Comparison of ENCODE assay signal across 12 mouse cellular contexts in genomic region chr7:134320979-134321378, GRCm38 (mm10).
DNase-seq lines count a peak whose midpoint lies in the region; ATAC-seq and TF ChIP-seq lines count a peak whose summit lies in the region.
"Had no signal": no experiment of that assay in that cellular context is flagged by ENCODE, and none has a peak within 500 bp of the region (broad histone marks: within the 10 kb centered on the region; RNA-seq: fewer than 3 reads in every experiment).

No protein-coding gene starts in this region.

- H3K27ac ChIP-seq in kidney, postnatal 0 days = no peak overlapping the region
- no peak overlapping the region for H3K27ac ChIP-seq in midbrain, embryonic 14.5 days (replicated peaks; ENCODE audit: low read depth, low read length)
- no peak overlapping the region for H3K27ac ChIP-seq in midbrain, embryonic 15.5 days
- H3K27ac ChIP-seq: heart, embryonic 10.5 days; hindbrain, embryonic 10.5 days; liver, embryonic 15.5 days had no signal

- H3K27me3 ChIP-seq in kidney, postnatal 0 days (ENCODE audit: insufficient read depth, low read length) = no peaks in the 10 kb centered on the region
- H3K27me3 ChIP-seq in midbrain, embryonic 14.5 days (ENCODE audit: control insufficient read depth, insufficient read depth, low read length) = no peaks in the 10 kb centered on the region
- no peaks in the 10 kb centered on the region; the same call in 1 of the 2 replicates for H3K27me3 ChIP-seq in midbrain, embryonic 15.5 days (replicated peaks)
- H3K27me3 ChIP-seq: liver, embryonic 15.5 days had no signal

- H3K4me3 ChIP-seq in kidney, postnatal 0 days (replicated peaks; ENCODE audit: low read depth, low read length) = no peak overlapping the region
- H3K4me3 ChIP-seq in midbrain, embryonic 14.5 days (replicated peaks; ENCODE audit: low read depth, low read length) = no peak overlapping the region
- no peak overlapping the region for H3K4me3 ChIP-seq in midbrain, embryonic 15.5 days
- H3K4me3 ChIP-seq: heart, embryonic 10.5 days; hindbrain, embryonic 10.5 days; liver, embryonic 15.5 days had no signal

- WGBS in kidney, postnatal 0 days = 71% methylated on average over 10 of the region's 10 CpGs
- WGBS in midbrain, embryonic 14.5 days = 33% methylated on average over 10 of the region's 10 CpGs
- 30% methylated on average over 10 of the region's 10 CpGs for WGBS in midbrain, embryonic 15.5 days

- peak; percentile 9 to 29 for DNase-seq in cerebellum, postnatal 14 days
- no peak for DNase-seq in cerebellum, adult 8-10 months
- DNase-seq in kidney, postnatal 0 days (ENCODE audit: low spot score) = no peak
- no peak for DNase-seq in kidney, postnatal 10 days
- DNase-seq in midbrain, embryonic 14.5 days = peak; percentile 74
- DNase-seq in right cerebral cortex, postnatal 4 days = peak; percentile 13
- no peak for DNase-seq in kidney, adult 9 months
- DNase-seq: thymus, postnatal 4 days had no signal

- no peaks in the 10 kb centered on the region for H3K36me3 ChIP-seq in kidney, postnatal 0 days (ENCODE audit: insufficient read depth, low read length)
- no peaks in the 10 kb centered on the region for H3K36me3 ChIP-seq in midbrain, embryonic 14.5 days (ENCODE audit: control insufficient read depth, insufficient read depth, low read length)
- H3K36me3 ChIP-seq in midbrain, embryonic 15.5 days (replicated peaks) = no peaks in the 10 kb centered on the region
- H3K36me3 ChIP-seq: heart, embryonic 10.5 days; hindbrain, embryonic 10.5 days; liver, embryonic 15.5 days had no signal

- no peaks in the 10 kb centered on the region for H3K4me1 ChIP-seq in kidney, postnatal 0 days (replicated peaks; ENCODE audit: insufficient read depth, low read length)
- 0 out of 2 replicates have a peak, but pooled peaks cover 3% of the 10 kb centered on the region for H3K4me1 ChIP-seq in midbrain, embryonic 14.5 days (ENCODE audit: control insufficient read depth, insufficient read depth, low read length)
- 0 out of 2 replicates have a peak, but pooled peaks cover 4% of the 10 kb centered on the region for H3K4me1 ChIP-seq in midbrain, embryonic 15.5 days
- H3K4me1 ChIP-seq: heart, embryonic 10.5 days; hindbrain, embryonic 10.5 days; liver, embryonic 15.5 days had no signal

- no peaks in the 10 kb centered on the region for H3K9me3 ChIP-seq in kidney, postnatal 0 days (replicated peaks; ENCODE audit: low read length)
- H3K9me3 ChIP-seq in midbrain, embryonic 14.5 days (ENCODE audit: control insufficient read depth, low read length) = no peaks in the 10 kb centered on the region
- no peaks in the 10 kb centered on the region for H3K9me3 ChIP-seq in midbrain, embryonic 15.5 days
- H3K9me3 ChIP-seq: heart, embryonic 10.5 days; hindbrain, embryonic 10.5 days; liver, embryonic 15.5 days had no signal

- no peak overlapping the region for H3K4me2 ChIP-seq in kidney, postnatal 0 days (ENCODE audit: low read length)
- no peak overlapping the region for H3K4me2 ChIP-seq in midbrain, embryonic 14.5 days (ENCODE audit: low read length)
- H3K4me2 ChIP-seq in midbrain, embryonic 15.5 days = no peak overlapping the region
- H3K4me2 ChIP-seq: liver, embryonic 15.5 days had no signal

- TF ChIP-seq CTCF in kidney, postnatal 0 days (IDR thresholded peaks at IDR 0.05; ENCODE audit: low read depth) = peak; percentile 43

- H3K9ac ChIP-seq in kidney, postnatal 0 days (ENCODE audit: low read depth, low read length) = no peak overlapping the region
- H3K9ac ChIP-seq in midbrain, embryonic 14.5 days (replicated peaks; ENCODE audit: low read length) = no peak overlapping the region
- H3K9ac ChIP-seq in midbrain, embryonic 15.5 days = no peak overlapping the region
- H3K9ac ChIP-seq: liver, embryonic 15.5 days had no signal

- no peak for ATAC-seq in kidney, postnatal 0 days (replicated peaks; ENCODE audit: low FRiP score, low read depth)
- no peak for ATAC-seq in midbrain, embryonic 14.5 days (ENCODE audit: low FRiP score, low TSS enrichment)
- ATAC-seq in midbrain, embryonic 15.5 days (replicated peaks) = no peak

Comparison
In these comparisons a context has a peak if more than half of its experiments do, and no peak if none do; other contexts are left out.
1. DNase-seq: peak in cerebellum, postnatal 14 days (2 of 2), midbrain, embryonic 14.5 days (single experiment) and right cerebral cortex, postnatal 4 days (single experiment); none in cerebellum, adult 8-10 months (single experiment), kidney, postnatal 0 days (single experiment), kidney, postnatal 10 days (single experiment) and kidney, adult 9 months (single experiment).